Mouse (Mus musculus): Measurements from ENCODE around the gene Vps36.

DNA sequence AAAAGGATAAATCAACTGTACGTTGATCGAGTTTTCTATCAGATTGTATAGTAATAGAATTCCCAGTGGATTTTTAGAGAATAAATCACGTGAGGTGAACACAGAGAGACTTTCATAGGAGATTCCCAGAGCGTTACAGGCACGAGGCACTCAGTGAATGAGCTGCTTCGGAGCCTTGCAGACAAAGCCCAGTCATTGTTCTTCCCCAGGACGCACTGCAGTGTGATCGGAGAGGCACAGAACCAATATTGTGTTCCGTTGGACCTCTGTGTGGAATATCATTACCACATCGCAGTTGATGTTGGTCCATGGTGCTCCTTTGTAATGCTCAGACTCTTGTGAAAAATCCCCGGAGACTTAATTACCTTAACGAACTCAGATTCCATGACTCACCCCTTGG is 55.3 kb downstream of the Vps36 start:
- TF ChIP-seq EP300 (optimal IDR thresholded peaks at IDR 0.05) (no peak), CTCF (IDR thresholded peaks at IDR 0.05; ENCODE audit: low read depth) (no peak)

All from stomach, postnatal 0 days (tissue).